Mouse (Mus musculus) midbrain, embryonic 12.5 days (tissue): ENCODE measurements around the gene Akap11. TPM values are rescaled to one million over a fixed set of nuclear protein-coding genes. Genes with fewer than 3 reads are reported as not detected.

Experiments used
- ATAC-seq: fragments of 200-750 bp; cut with Nextera tagmentation; 2 replicates; pipeline ENCODE4 v1.8.0; 2017; ENCODE audit warnings: low read depth, moderate TSS enrichment, moderate library complexity; ENCODE audit not compliant: low FRiP score
- H3K27ac ChIP-seq: fragments of 300-500 bp; sonication (generic); replicated peaks from 2 replicates; pipeline ENCODE4 v1.5.1; 2016; ENCODE audit warnings: mild to moderate bottlenecking
- H3K27me3 ChIP-seq: fragments of 300-500 bp; sonication (generic); 2 replicates; pipeline ENCODE4 v1.6.1; 2016; ENCODE audit warnings: mild to moderate bottlenecking
- H3K36me3 ChIP-seq: fragments of 300-500 bp; sonication (generic); 2 replicates; pipeline ENCODE4 v1.6.1; 2016
- H3K4me1 ChIP-seq: fragments of 300-500 bp; sonication (generic); 2 replicates; pipeline ENCODE4 v1.6.1; 2016
- H3K4me2 ChIP-seq: fragments of 300-500 bp; sonication (generic); replicated peaks from 2 replicates; pipeline ENCODE4 v1.6.1; 2016; ENCODE audit warnings: mild to moderate bottlenecking, moderate library complexity
- H3K4me3 ChIP-seq: fragments of 300-500 bp; sonication (generic); 2 replicates; pipeline ENCODE4 v1.5.1; 2016; ENCODE audit warnings: mild to moderate bottlenecking
- H3K9ac ChIP-seq: fragments of 300-500 bp; sonication (generic); replicated peaks from 2 replicates; pipeline ENCODE4 v1.6.1; 2016; ENCODE audit warnings: mild to moderate bottlenecking, moderate library complexity
- H3K9me3 ChIP-seq: fragments of 300-500 bp; sonication (generic); 2 replicates; pipeline ENCODE4 v1.6.1; 2016; ENCODE audit warnings: mild to moderate bottlenecking
- WGBS: fragments of 180-500 bp; shearing (Covaris S2); methylation state at CpG from one replicate; pipeline ENCODE4 v1.1.7; 2016; 5-methylcytosine and 5-hydroxymethylcytosine counted together
- polyA plus RNA-seq: library from polyadenylated mRNA; unstranded; fragments of >200 nt; fragmentation: Nextera tagmentation; extraction: Ambion mirVana; gene quantifications from 2 replicates; pipeline ENCODE4 v1.2.1, GENCODE M21; 2016

The Akap11 gene
- polyA plus RNA-seq, 1 experiment from 2014 or later: 35.1 TPM

DNA sequence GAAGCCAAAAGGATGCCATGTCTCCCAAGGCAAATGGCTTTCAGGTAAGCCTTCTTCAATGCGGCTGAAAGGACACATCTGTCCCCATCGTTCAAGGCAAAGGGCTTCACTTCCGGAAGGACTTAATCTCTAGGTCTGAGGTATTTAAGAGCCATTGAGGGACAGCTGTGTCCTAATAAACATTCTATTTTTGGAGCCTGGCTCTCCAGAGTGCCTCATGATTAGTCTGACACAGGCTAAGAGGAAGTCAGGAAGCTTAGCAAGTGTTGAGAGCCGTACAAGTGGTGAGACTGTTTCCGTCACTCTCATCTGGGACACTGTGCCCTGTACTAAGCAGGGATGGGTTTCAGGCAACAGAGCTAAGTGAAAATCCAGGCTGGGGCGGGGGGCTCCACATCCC is 12.2 kb upstream of the Akap11 start:
- Histone ChIP-seq H3K4me2 (no peak overlapping the region), H3K9ac (no peak overlapping the region), H3K4me3 (no peak overlapping the region), H3K36me3 (no peaks in the 10 kb centered on the region), H3K9me3 (no peaks in the 10 kb centered on the region), H3K4me1 (no peaks in the 10 kb centered on the region), H3K27me3 (no peaks in the 10 kb centered on the region), H3K27ac (no peak overlapping the region)
- WGBS: 78% methylated on average over 6 of the region's 6 CpGs
- no peak for ATAC-seq

DNA sequence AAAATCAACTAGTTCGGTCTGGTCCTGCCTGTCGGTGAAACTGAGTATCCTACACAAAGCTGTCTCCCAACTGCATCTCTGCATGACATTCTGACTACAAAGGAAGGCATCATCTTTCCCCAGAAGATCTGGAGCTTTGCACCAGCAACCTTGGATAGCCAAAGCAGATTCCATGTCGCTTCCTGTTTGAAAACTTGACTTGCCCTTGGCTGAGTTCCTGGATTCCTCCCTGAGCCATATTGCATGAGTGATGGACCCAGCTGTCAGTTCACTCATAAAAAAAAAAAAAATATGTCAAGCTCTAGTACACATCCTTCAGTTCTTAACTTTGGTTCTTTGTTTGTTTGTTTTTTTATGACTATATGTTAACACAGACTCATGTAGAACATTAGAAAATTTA is 4.7 kb upstream of the Akap11 start:
- no peak overlapping the region for H3K4me2 ChIP-seq
- ATAC-seq: no peak
- H3K4me1 ChIP-seq: peaks cover 10% of the 10 kb centered on the region
- H3K27me3 ChIP-seq: no peaks in the 10 kb centered on the region
- no peaks in the 10 kb centered on the region for H3K36me3 ChIP-seq
- no peak overlapping the region for H3K4me3 ChIP-seq
- no peak overlapping the region for H3K27ac ChIP-seq
- H3K9me3 ChIP-seq: no peaks in the 10 kb centered on the region
- 79% methylated on average over 3 of the region's 3 CpGs for WGBS
- no peak overlapping the region for H3K9ac ChIP-seq

DNA sequence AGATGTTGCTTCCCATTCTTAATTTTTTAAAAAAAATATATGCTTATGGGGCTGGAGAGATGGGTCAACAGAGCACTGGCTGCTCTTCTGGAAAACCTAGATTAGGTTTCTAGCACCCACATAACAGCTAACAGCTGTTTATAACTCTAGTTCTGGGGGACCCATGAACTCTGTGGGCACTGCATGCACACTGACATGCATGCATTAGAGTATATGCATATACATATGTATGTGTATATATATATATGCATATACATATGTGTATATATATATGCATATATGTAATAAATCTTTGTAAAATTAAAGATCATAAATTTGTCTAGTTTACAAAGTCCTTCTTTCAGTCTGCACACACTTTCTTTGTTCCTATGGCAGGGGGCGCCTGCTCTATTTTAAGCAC is 3.2 kb upstream of the Akap11 start:
- no peak for ATAC-seq

DNA sequence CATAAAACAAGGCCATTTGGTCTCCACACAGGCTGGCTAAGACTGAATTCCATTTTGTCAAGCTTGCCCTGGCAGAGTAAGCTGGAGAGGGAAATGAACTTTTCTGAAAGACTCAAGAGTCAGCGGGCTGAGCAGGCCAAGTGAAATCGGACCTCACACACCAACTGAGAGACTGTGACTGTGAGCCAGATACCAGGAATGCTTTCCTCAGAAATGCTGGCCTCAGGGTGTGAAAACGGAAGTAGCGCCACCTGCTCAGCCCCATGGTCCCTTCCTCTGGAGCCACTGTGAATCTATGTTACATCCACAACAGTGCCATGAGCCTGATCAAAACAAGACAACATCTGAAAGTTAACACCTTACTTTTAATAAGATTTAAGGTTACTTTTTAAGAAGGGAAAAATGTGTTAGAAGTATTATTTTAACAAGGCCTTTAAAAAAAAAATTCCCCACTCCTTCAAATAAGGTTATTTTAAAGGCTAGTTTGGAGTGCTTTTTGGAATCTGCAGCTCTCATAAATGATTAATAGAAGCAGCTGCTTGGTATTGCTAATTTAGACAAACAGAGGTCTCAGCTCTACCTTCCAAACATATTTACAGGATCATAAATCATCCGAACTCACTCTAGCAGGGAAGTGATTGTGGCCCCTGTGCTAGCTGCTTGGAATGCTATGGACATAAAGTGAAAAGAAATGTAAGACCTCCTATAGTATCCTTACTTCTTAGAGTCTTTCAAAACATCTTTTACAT is 2.1 kb upstream of the Akap11 start:
- Histone ChIP-seq H3K4me1 (peaks cover 26% of the 10 kb centered on the region), H3K36me3 (no peaks in the 10 kb centered on the region), H3K27ac (no peak overlapping the region), H3K27me3 (no peaks in the 10 kb centered on the region), H3K4me2 (no peak overlapping the region), H3K9me3 (no peaks in the 10 kb centered on the region), H3K4me3 (no peak overlapping the region), H3K9ac (no peak overlapping the region)
- WGBS: 49% methylated on average over 5 of the region's 5 CpGs
- no peak for ATAC-seq

More for the DNA sequence above, 3.2 kb upstream of the Akap11 start:
- H3K36me3 ChIP-seq: no peaks in the 10 kb centered on the region
- H3K27ac ChIP-seq: no peak overlapping the region
- no peak overlapping the region for H3K4me2 ChIP-seq
- no peak overlapping the region for H3K4me3 ChIP-seq
- peaks cover 18% of the 10 kb centered on the region for H3K4me1 ChIP-seq
- no peak overlapping the region for H3K9ac ChIP-seq
- H3K9me3 ChIP-seq: no peaks in the 10 kb centered on the region
- H3K27me3 ChIP-seq: no peaks in the 10 kb centered on the region
- 95% methylated on average over 1 of the region's 1 CpGs for WGBS

DNA sequence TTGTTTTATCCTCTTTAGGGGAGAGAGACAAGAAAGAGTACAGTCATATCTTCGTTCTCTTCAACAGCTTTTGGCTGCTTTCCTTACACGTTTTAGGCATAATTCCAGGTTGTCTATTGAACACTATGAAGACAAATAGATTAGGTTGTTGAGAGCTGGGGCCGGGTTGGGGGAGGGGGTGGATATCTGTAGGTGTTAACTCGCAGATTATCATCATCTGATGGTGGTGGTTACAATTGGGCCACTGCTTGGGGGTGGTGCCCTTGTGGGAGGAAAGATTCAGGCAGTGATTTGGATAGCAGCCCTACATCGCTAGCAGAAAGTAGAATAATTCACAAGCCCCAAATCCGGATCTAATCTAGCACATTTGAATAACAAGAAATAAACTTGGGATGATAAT is 943 bp upstream of the Akap11 start:
- no peak for ATAC-seq
- no peaks in the 10 kb centered on the region for H3K9me3 ChIP-seq
- peak overlapping the region; percentile 88 for H3K27ac ChIP-seq
- no peaks in the 10 kb centered on the region for H3K27me3 ChIP-seq
- peaks cover 28% of the 10 kb centered on the region for H3K4me1 ChIP-seq
- peak overlapping the region; percentile 54; the same call in 1 of the 2 replicates for H3K9ac ChIP-seq
- peak overlapping the region; percentile 82 for H3K4me3 ChIP-seq
- WGBS: 23% methylated on average over 6 of the region's 6 CpGs
- H3K4me2 ChIP-seq: peak overlapping the region; percentile 67
- H3K36me3 ChIP-seq: no peaks in the 10 kb centered on the region

DNA sequence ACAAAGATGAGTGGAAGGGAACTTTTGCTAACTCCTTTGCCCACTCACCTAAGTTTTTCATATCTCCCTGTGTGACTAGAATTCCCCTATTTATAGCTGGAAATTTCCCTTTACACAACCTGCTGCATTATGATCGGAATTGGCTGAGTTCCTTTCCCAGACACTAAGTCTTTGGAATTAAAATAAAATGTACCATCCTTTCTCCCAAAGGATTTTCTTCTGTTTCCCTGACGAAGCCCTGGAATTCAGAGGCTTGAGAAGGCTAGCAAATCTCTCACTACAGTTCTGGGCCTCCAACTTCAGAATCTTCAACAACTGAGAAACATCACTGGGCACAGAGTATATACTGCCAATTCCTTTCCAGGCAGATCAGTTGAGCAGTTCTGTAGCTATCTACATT is 1.2 kb downstream of the Akap11 start:
- peaks cover 28% of the 10 kb centered on the region for H3K4me1 ChIP-seq
- H3K4me3 ChIP-seq: peak overlapping the region; percentile 82
- ATAC-seq: no peak
- no peaks in the 10 kb centered on the region for H3K9me3 ChIP-seq
- WGBS: 27% methylated on average over 2 of the region's 2 CpGs
- no peaks in the 10 kb centered on the region for H3K27me3 ChIP-seq
- H3K27ac ChIP-seq: no peak overlapping the region
- H3K9ac ChIP-seq: peak overlapping the region; percentile 92
- peak overlapping the region; percentile 67 for H3K4me2 ChIP-seq
- no peaks in the 10 kb centered on the region for H3K36me3 ChIP-seq

DNA sequence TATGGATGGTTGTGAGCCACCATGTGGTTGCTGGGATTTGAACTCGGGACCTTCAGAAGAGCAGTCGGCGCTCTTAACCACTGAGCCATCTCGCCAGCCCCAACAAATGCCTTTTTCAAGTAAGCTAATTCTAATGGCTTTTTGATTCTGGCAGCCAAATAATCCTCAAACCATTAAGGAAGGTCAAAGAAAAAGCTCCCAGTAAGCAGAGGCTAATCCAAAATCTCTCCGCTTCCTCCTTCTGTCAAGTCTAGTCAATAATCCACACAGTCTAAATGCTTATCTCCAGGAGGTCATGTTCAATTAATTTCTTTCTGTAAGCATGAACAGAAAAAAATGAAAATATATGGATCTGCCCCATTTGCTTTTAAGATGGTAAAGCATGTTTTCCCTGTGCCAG is 2.0 kb downstream of the Akap11 start:
- H3K27ac ChIP-seq: no peak overlapping the region
- WGBS: 75% methylated on average over 5 of the region's 5 CpGs
- no peak overlapping the region for H3K4me3 ChIP-seq
- H3K9me3 ChIP-seq: no peaks in the 10 kb centered on the region
- ATAC-seq: no peak
- H3K4me1 ChIP-seq: peaks cover 28% of the 10 kb centered on the region
- H3K9ac ChIP-seq: no peak overlapping the region
- H3K27me3 ChIP-seq: no peaks in the 10 kb centered on the region
- H3K4me2 ChIP-seq: peak overlapping the region; percentile 19; the same call in 1 of the 2 replicates
- no peaks in the 10 kb centered on the region for H3K36me3 ChIP-seq

DNA sequence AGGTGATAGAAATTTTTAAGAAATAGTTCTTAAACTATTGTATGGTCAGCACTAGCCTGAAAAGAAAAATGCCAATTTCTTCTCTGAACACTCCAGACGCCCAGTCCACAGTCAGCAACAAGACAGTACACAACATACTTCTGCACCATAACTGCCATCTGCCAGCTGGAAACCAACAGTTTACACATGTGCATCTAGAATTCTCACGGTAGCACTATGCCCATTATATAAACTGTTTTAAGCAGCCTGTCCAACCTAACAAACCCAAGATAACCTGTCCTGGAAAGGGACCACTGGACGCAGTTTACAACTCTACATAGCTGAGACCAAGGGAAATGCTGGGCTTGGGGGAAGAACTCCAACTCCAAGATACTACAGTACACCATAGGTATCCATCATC is 2.9 kb downstream of the Akap11 start:
- H3K4me1 ChIP-seq: peaks cover 29% of the 10 kb centered on the region
- no peaks in the 10 kb centered on the region for H3K36me3 ChIP-seq
- H3K9me3 ChIP-seq: no peaks in the 10 kb centered on the region
- WGBS: 98% methylated on average over 3 of the region's 3 CpGs
- no peak for ATAC-seq
- H3K4me2 ChIP-seq: no peak overlapping the region
- H3K27ac ChIP-seq: no peak overlapping the region
- no peak overlapping the region for H3K4me3 ChIP-seq
- no peaks in the 10 kb centered on the region for H3K27me3 ChIP-seq
- H3K9ac ChIP-seq: no peak overlapping the region

DNA sequence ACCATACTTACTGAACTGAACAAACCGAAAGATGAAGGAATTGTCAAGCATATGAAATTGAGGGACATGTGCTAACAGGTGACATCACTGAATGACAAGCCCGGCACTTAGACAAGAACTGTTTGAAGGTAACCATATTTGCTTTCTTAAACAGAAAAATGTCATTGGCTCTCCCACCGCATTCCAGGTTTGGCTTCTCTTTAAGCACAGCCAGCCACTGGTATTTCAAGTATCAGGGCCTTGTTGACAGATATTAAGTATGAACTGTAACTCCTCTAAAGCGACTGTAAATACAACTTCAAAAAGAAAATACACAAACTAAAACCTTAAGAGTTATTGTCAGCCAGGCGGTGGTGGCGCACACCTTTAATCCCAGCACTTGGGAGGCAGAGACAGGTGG is 4.3 kb downstream of the Akap11 start:
- no peaks in the 10 kb centered on the region for H3K36me3 ChIP-seq
- H3K27ac ChIP-seq: no peak overlapping the region
- no peak overlapping the region for H3K9ac ChIP-seq
- WGBS: 90% methylated on average over 6 of the region's 6 CpGs
- peaks cover 26% of the 10 kb centered on the region for H3K4me1 ChIP-seq
- H3K4me3 ChIP-seq: no peak overlapping the region
- ATAC-seq: no peak
- H3K9me3 ChIP-seq: no peaks in the 10 kb centered on the region
- no peak overlapping the region for H3K4me2 ChIP-seq
- no peaks in the 10 kb centered on the region for H3K27me3 ChIP-seq

DNA sequence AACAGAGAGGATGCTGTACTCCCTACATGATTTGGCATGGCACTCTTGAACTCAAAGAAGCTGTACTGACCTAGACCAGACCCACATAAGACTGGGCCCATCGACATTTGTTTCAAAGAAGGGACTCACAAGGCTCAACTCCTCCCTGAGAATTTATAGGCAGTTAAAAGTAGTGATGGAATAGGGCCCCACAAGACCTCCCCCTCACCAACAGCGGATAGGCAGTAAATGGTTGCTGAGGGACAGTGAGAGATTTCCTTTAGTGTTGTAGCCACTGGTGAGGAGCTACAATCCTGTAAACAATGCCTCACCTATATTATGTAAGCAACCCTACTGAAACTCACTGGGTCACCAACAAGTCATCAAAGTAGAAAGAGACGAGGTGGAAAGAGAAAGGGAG is 6.4 kb downstream of the Akap11 start:
- no peaks in the 10 kb centered on the region for H3K27me3 ChIP-seq
- no peak for ATAC-seq
- H3K4me3 ChIP-seq: no peak overlapping the region
- no peaks in the 10 kb centered on the region for H3K9me3 ChIP-seq
- H3K4me2 ChIP-seq: no peak overlapping the region
- 89% methylated on average over 3 of the region's 3 CpGs for WGBS
- no peaks in the 10 kb centered on the region for H3K36me3 ChIP-seq
- H3K9ac ChIP-seq: no peak overlapping the region
- H3K27ac ChIP-seq: no peak overlapping the region
- H3K4me1 ChIP-seq: peaks cover 16% of the 10 kb centered on the region

DNA sequence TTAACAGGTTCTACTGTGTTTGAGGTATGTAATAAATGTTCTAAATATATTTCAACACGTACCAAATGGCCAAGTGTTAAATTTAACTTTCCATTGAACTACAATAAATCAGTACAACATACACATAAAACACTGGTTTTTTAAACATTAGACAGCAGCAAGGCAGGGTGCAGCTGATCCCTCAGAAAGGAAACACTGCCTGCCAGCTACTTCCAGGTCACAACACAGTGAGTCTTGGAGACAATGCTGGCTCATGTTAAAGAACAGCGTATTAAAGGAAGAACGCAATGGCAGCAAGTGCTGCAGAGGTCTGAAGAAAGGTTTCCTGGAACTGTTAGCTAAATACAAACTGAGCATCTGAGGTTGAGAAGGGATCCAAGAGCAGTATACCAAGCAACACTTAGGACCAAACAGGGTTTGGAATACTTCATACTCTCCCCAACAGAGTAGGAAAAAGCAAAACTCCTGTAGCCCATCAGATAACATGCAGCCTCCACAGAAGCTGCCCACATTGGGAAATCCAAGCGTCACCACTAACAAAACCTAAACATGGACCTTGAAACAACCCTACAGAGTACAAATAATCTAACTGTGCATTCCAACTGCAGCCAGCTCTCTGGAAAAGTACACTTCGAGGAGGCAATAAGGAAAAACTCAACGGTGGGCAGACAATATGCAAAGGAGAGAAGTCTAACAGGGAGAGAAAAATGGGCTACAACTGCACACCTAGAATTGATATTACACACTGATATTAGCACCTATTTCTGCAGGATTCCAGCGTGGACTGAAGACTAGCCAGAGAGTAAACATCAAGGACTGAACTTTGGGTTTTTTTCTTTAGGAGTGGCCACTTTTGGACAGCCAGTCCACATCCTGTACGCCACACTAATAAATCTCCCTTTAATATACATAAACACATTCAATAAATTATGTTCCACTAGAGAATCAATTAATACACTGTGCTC is 7.9 kb downstream of the Akap11 start:
- no peak for ATAC-seq
- 88% methylated on average over 8 of the region's 8 CpGs for WGBS

DNA sequence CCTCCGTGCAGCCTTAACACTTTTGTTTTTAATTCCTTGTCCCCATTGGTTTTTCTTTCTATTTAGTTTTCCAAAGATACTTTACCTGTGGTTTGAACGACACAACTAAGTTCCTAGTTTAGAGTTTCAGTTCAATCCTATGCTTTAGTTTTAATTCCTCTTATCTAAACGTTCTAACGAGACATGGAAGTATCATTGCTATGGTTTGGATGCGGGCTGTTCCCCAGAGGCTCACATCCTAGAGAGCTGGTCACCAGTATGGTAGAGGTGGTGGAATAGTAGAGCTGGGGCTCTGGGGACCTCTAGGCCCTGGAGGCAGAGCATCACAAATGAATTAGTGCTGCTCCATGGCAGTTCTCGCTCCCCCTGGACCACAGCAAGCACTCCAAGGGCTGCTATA is 9.7 kb downstream of the Akap11 start:
- Histone ChIP-seq H3K4me2 (no peak overlapping the region), H3K4me1 (peaks cover 4% of the 10 kb centered on the region), H3K4me3 (no peak overlapping the region), H3K36me3 (peaks cover under 1% of the 10 kb centered on the region), H3K9me3 (no peaks in the 10 kb centered on the region), H3K27me3 (no peaks in the 10 kb centered on the region), H3K9ac (no peak overlapping the region), H3K27ac (no peak overlapping the region)
- 83% methylated on average over 6 of the region's 6 CpGs for WGBS
- ATAC-seq: no peak

More for the DNA sequence above, 7.9 kb downstream of the Akap11 start:
- Histone ChIP-seq H3K9ac (no peak overlapping the region), H3K4me3 (no peak overlapping the region), H3K4me1 (peaks cover 6% of the 10 kb centered on the region), H3K27me3 (no peaks in the 10 kb centered on the region), H3K4me2 (no peak overlapping the region), H3K9me3 (no peaks in the 10 kb centered on the region), H3K27ac (no peak overlapping the region), H3K36me3 (no peaks in the 10 kb centered on the region)
